Mouse (Mus musculus): Measurements from ENCODE around the gene Zfp36. TPM values are rescaled to one million over a fixed set of nuclear protein-coding genes. Genes with fewer than 3 reads are reported as not detected.

The Zfp36 gene
- polyA plus RNA-seq, 1 experiment from 2014 or later: 18.6 TPM

DNA sequence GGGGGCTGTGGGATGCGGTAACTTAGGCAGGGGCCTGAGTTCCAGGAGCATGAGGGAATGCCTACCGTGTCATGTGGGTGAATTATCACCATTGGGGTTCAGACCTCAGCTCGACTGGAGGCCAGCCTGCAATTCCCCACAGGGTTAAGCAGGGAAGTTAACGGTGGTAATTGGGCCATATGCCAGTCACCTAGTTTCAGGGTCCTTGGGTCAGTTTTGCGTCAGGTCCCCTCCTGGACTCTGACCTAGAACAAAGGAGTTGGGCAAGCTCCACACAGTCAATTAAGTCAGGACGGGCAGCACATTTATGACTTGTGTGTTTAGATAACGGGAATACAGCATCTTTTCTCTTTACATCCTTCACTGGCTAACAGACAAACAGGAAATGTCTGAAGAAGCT is 38.7 kb downstream of the Zfp36 start:
- Histone ChIP-seq H3K27me3 (ENCODE audit: insufficient read depth, low read length) (no peaks in the 10 kb centered on the region), H3K4me2 (ENCODE audit: low read length) (no peak overlapping the region), H3K9me3 (replicated peaks; ENCODE audit: low read length) (no peaks in the 10 kb centered on the region), H3K9ac (ENCODE audit: low read depth, low read length) (0 out of 2 replicates have a peak overlapping the region, but pooled peaks have one; percentile 27), H3K36me3 (ENCODE audit: insufficient read depth, low read length) (no peaks in the 10 kb centered on the region), H3K4me3 (replicated peaks; ENCODE audit: low read depth, low read length) (no peak overlapping the region), H3K4me1 (replicated peaks; ENCODE audit: insufficient read depth, low read length) (0 out of 2 replicates have a peak, but pooled peaks cover 4% of the 10 kb centered on the region), H3K27ac (0 out of 2 replicates have a peak overlapping the region, but pooled peaks have one; percentile 36)
- peak; percentile 15 for DNase-seq (ENCODE audit: low spot score)
- no peak for TF ChIP-seq CTCF (IDR thresholded peaks at IDR 0.05; ENCODE audit: low read depth)
- WGBS: 9% methylated on average over 7 of the region's 7 CpGs
- no peak for ATAC-seq (replicated peaks; ENCODE audit: low FRiP score, low read depth)

DNA sequence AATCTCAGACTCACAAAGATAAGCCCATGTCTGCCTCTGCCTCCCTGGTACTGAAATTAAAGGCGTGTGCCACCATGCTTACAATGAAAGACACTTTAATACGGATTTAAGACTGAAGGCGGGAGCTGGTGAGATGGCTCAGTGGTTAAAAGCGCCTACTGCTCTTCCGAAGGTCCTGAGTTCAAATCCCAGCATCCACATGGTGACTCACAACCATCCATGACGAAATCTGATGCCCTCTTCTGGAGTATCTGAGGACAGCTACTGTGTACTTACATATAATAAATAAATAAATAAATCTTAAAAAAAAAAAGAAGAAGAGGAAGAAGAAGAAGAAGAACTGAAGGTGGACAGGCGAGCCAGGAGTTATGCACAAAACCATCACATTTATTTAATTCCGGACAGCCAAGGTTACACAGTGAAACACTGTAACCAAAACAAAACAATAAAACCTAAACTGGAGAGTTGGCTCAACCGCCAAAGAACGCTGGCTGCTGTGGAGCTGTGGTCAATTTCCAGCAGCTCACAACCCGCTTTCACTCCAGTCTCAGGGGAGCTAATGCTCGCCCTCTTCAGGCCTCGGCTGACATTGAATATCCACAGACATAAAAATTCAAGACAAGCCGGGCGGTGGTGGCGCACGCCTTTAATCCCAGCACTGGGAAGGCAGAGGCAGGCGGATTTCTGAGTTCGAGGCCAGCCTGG is 40.7 kb downstream of the Zfp36 start:
- ATAC-seq (replicated peaks; ENCODE audit: low FRiP score, low read depth): no peak
- WGBS: 67% methylated on average over 19 of the region's 19 CpGs
- H3K4me3 ChIP-seq (replicated peaks; ENCODE audit: low read depth, low read length): peak overlapping the region; percentile 91
- H3K4me1 ChIP-seq (replicated peaks; ENCODE audit: insufficient read depth, low read length): 0 out of 2 replicates have a peak, but pooled peaks cover 4% of the 10 kb centered on the region
- no peaks in the 10 kb centered on the region for H3K27me3 ChIP-seq (ENCODE audit: insufficient read depth, low read length)
- H3K9me3 ChIP-seq (replicated peaks; ENCODE audit: low read length): no peaks in the 10 kb centered on the region
- TF ChIP-seq CTCF (IDR thresholded peaks at IDR 0.05; ENCODE audit: low read depth): peak; percentile 34
- peak overlapping the region; percentile 87 for H3K27ac ChIP-seq
- peak overlapping the region; percentile 94; the same call in 1 of the 2 replicates for H3K9ac ChIP-seq (ENCODE audit: low read depth, low read length)
- peak; percentile 77 for DNase-seq (ENCODE audit: low spot score)
- H3K36me3 ChIP-seq (ENCODE audit: insufficient read depth, low read length): no peaks in the 10 kb centered on the region
- peak overlapping the region; percentile 64 for H3K4me2 ChIP-seq (ENCODE audit: low read length)

DNA sequence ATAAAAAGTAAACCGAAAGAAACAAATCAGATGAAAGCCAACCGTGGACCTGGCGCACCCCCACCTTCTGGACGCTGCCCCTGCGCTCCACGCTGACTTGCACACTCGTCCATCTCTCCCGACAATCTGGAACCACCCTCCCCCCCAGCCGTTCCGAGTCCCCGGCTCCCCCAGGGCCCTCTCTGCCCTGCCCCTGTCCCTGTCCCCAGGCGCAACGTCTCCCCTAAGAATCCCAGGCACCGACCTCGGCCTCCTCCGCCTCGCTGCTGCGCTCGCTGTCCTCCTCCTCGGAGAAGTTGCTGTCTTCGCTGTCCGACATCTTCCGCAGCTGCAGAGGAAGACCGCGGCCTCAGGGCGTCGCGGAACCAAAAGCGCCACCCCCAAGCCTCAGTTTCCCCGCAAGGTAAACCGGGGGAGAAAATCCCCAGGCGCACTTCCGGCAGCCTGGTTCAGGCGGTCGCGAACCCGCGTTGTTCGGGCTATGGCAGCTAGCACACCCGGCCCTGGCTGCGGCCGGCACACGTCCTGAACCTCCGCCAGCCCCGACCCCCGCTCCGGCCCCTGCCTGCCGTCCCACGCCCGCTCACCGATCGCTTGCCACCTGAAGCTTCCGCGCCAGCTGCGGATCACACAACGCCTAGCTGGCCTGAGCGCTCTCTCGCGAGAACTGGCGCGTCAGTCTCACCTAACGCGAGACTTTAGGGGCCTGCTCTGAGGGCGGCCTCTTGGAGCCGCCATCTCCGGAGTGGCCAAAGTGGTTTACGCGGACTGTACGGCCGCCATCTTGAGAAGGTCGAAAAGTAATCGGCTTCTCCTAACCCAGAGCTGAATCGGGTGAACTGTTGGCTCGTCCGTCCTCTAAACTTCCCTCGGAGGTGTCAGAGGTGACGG is 41.7 kb downstream of the Zfp36 start, which contains the start of gene Supt5:
Supt5 (minus strand) TSS at position 639 of the 891 bp plus-strand sequence.
- Histone ChIP-seq H3K9me3 (replicated peaks; ENCODE audit: low read length) (no peaks in the 10 kb centered on the region), H3K27ac (peak within 1 kb of the TSS; percentile 87), H3K36me3 (ENCODE audit: insufficient read depth, low read length) (no peaks in the 10 kb centered on the region), H3K9ac (ENCODE audit: low read depth, low read length) (peak within 1 kb of the TSS; percentile 94), H3K4me2 (ENCODE audit: low read length) (peak within 1 kb of the TSS; percentile 64), H3K27me3 (ENCODE audit: insufficient read depth, low read length) (no peaks in the 10 kb centered on the region), H3K4me3 (replicated peaks; ENCODE audit: low read depth, low read length) (peak within 1 kb of the TSS; percentile 91), H3K4me1 (replicated peaks; ENCODE audit: insufficient read depth, low read length) (0 out of 2 replicates have a peak, but pooled peaks cover 4% of the 10 kb centered on the region)
- 0 out of 2 replicates have a peak, but pooled peaks have one; percentile 1 for TF ChIP-seq CTCF (IDR thresholded peaks at IDR 0.05; ENCODE audit: low read depth)
- DNase-seq (ENCODE audit: low spot score) (peak; percentile 98), ATAC-seq (replicated peaks; ENCODE audit: low FRiP score, low read depth) (peak; percentile 98)
- under 1% methylated on average over 77 of the region's 77 CpGs for WGBS

DNA sequence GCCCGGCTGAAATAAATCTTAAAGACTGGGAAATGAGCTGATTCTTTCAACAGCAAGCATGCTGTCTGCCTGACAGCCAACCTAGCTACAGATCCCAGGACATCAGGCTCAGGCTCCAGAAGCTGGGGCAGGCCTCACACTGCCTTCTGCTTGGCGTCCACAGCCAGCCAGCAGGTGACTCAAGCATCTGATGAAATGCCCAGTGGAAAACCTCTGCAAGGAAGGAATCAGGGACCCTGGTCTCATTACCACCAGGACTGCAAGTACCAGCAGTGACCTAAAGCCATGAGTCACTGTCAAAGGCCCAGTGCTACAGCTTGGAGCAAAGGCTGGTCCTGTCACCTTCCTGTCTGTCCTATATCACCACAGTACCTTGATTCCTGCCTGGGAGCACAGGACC is 44.6 kb downstream of the Zfp36 start:
- no peak for ATAC-seq (replicated peaks; ENCODE audit: low FRiP score, low read depth)
- WGBS: 92% methylated on average over 2 of the region's 2 CpGs
- no peak for TF ChIP-seq CTCF (IDR thresholded peaks at IDR 0.05; ENCODE audit: low read depth)
- Histone ChIP-seq H3K27me3 (ENCODE audit: insufficient read depth, low read length) (no peaks in the 10 kb centered on the region), H3K9me3 (replicated peaks; ENCODE audit: low read length) (no peaks in the 10 kb centered on the region), H3K4me3 (replicated peaks; ENCODE audit: low read depth, low read length) (no peak overlapping the region), H3K4me2 (ENCODE audit: low read length) (no peak overlapping the region), H3K27ac (no peak overlapping the region), H3K9ac (ENCODE audit: low read depth, low read length) (no peak overlapping the region), H3K4me1 (replicated peaks; ENCODE audit: insufficient read depth, low read length) (0 out of 2 replicates have a peak, but pooled peaks cover 4% of the 10 kb centered on the region), H3K36me3 (ENCODE audit: insufficient read depth, low read length) (peaks cover 10% of the 10 kb centered on the region)
- no peak for DNase-seq (ENCODE audit: low spot score)

DNA sequence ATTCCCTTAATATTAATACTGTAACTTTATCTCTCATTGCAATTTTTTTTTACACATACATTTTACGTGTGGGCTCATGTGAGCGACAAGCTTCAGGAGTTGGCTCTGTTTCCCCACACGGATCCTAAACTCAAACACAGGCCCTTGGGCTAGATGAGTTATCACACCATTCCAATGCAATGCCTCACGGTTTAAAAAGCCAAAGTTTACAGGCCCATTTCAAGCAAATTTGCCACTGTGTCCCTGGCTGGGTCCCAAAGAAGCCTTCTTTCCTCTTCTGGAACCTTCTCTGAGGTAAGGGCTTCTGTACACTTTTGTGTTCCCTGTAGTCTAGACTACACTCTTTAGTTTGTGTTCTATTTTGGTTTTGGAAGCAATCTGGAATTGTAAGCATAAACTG is 45.5 kb downstream of the Zfp36 start:
- Histone ChIP-seq H3K4me3 (replicated peaks; ENCODE audit: low read depth, low read length) (no peak overlapping the region), H3K27ac (no peak overlapping the region), H3K36me3 (ENCODE audit: insufficient read depth, low read length) (peaks cover 20% of the 10 kb centered on the region), H3K9ac (ENCODE audit: low read depth, low read length) (no peak overlapping the region), H3K4me2 (ENCODE audit: low read length) (no peak overlapping the region), H3K27me3 (ENCODE audit: insufficient read depth, low read length) (no peaks in the 10 kb centered on the region), H3K9me3 (replicated peaks; ENCODE audit: low read length) (no peaks in the 10 kb centered on the region), H3K4me1 (replicated peaks; ENCODE audit: insufficient read depth, low read length) (0 out of 2 replicates have a peak, but pooled peaks cover 4% of the 10 kb centered on the region)
- TF ChIP-seq CTCF (IDR thresholded peaks at IDR 0.05; ENCODE audit: low read depth): no peak
- WGBS: 87% methylated on average over 4 of the region's 4 CpGs
- ATAC-seq (replicated peaks; ENCODE audit: low FRiP score, low read depth) (no peak), DNase-seq (ENCODE audit: low spot score) (no peak)

DNA sequence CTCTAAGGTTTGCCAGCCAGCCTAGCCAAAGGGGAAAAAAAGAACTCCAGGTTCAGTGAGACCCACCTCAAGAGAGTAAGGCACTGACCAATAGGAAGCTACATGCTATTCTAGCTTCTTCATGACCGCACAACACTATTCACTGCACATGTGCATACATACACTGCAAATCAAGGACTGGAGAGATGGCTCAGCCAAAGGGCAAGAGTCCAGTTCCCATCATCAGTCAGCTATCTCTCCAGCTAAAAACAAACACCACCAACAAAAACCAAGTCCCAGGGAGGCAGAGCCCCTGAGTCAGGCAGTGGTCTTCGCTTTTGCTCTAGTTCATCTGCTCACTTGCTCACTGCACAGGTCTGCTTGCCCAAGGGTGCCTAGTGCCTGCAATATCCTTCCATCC is 51.8 kb downstream of the Zfp36 start:
- 100% methylated on average over 2 of the region's 2 CpGs for WGBS
- H3K4me3 ChIP-seq (replicated peaks; ENCODE audit: low read depth, low read length): no peak overlapping the region
- H3K9me3 ChIP-seq (replicated peaks; ENCODE audit: low read length): no peaks in the 10 kb centered on the region
- H3K27ac ChIP-seq: no peak overlapping the region
- no peaks in the 10 kb centered on the region for H3K27me3 ChIP-seq (ENCODE audit: insufficient read depth, low read length)
- ATAC-seq (replicated peaks; ENCODE audit: low FRiP score, low read depth) (no peak), DNase-seq (ENCODE audit: low spot score) (no peak)
- TF ChIP-seq CTCF (IDR thresholded peaks at IDR 0.05; ENCODE audit: low read depth): no peak
- H3K9ac ChIP-seq (ENCODE audit: low read depth, low read length): no peak overlapping the region
- H3K4me2 ChIP-seq (ENCODE audit: low read length): no peak overlapping the region
- peaks cover 59% of the 10 kb centered on the region for H3K36me3 ChIP-seq (ENCODE audit: insufficient read depth, low read length)
- no peaks in the 10 kb centered on the region for H3K4me1 ChIP-seq (replicated peaks; ENCODE audit: insufficient read depth, low read length)

Other genes starting within 250 kb of the Zfp36 start
- gene Fbl, start 210.5 kb downstream of the Zfp36 start, polyA plus RNA-seq (2015; fragmentation: Nextera tagmentation; extraction: Ambion mirVana): 111 and 114 TPM in 2 replicates
- 13.1 and 15.0 TPM in 2 replicates for gene Dyrk1b, start 200.8 kb downstream of the Zfp36 start, polyA plus RNA-seq (2015; fragmentation: Nextera tagmentation; extraction: Ambion mirVana)
- 4.5 and 10.9 TPM in 2 replicates for gene Eid2, start 112.4 kb downstream of the Zfp36 start, polyA plus RNA-seq (2015; fragmentation: Nextera tagmentation; extraction: Ambion mirVana)
- gene Eid2b, start 102.5 kb downstream of the Zfp36 start, polyA plus RNA-seq (2015; fragmentation: Nextera tagmentation; extraction: Ambion mirVana): 13.8 and 15.6 TPM in 2 replicates
- gene Selenov, start 89.1 kb downstream of the Zfp36 start, polyA plus RNA-seq (2015; fragmentation: Nextera tagmentation; extraction: Ambion mirVana): 0.14 and 0.26 TPM in 2 replicates
- 0.43 and 0.45 TPM in 2 replicates for gene Dll3, start 78.0 kb downstream of the Zfp36 start, polyA plus RNA-seq (2015; fragmentation: Nextera tagmentation; extraction: Ambion mirVana)
- gene Timm50, start 68.2 kb downstream of the Zfp36 start, polyA plus RNA-seq (2015; fragmentation: Nextera tagmentation; extraction: Ambion mirVana): 117 and 122 TPM in 2 replicates
- 53.4 and 59.8 TPM in 2 replicates for gene Supt5, start 41.5 kb downstream of the Zfp36 start, polyA plus RNA-seq (2015; fragmentation: Nextera tagmentation; extraction: Ambion mirVana)
- 1,088 and 1,198 TPM in 2 replicates for gene Rps16, start 29.6 kb downstream of the Zfp36 start, polyA plus RNA-seq (2015; fragmentation: Nextera tagmentation; extraction: Ambion mirVana)
- 29.9 and 33.3 TPM in 2 replicates for gene Plekhg2, start 7.7 kb downstream of the Zfp36 start, polyA plus RNA-seq (2015; fragmentation: Nextera tagmentation; extraction: Ambion mirVana)
- 44.6 and 47.8 TPM in 2 replicates for gene Med29, start 12.5 kb upstream of the Zfp36 start, polyA plus RNA-seq (2015; fragmentation: Nextera tagmentation; extraction: Ambion mirVana)
- 60.2 and 70.3 TPM in 2 replicates for gene Paf1, start 12.7 kb upstream of the Zfp36 start, polyA plus RNA-seq (2015; fragmentation: Nextera tagmentation; extraction: Ambion mirVana)
- gene Gmfg, start 57.2 kb upstream of the Zfp36 start, polyA plus RNA-seq (2015; fragmentation: Nextera tagmentation; extraction: Ambion mirVana): 19.5 and 23.8 TPM in 2 replicates
- 2.1 and 2.8 TPM in 2 replicates for gene Lrfn1, start 71.7 kb upstream of the Zfp36 start, polyA plus RNA-seq (2015; fragmentation: Nextera tagmentation; extraction: Ambion mirVana)
- gene Ifnl2, start 130.2 kb upstream of the Zfp36 start, polyA plus RNA-seq (2015; fragmentation: Nextera tagmentation; extraction: Ambion mirVana): not detected in 2 replicates
- not detected in 2 replicates for gene Ifnl3, start 142.6 kb upstream of the Zfp36 start, polyA plus RNA-seq (2015; fragmentation: Nextera tagmentation; extraction: Ambion mirVana)
- 0.27 and 0.45 TPM in 2 replicates for gene Sycn, start 160.6 kb upstream of the Zfp36 start, polyA plus RNA-seq (2015; fragmentation: Nextera tagmentation; extraction: Ambion mirVana)
- gene Nccrp1, start 167.0 kb upstream of the Zfp36 start, polyA plus RNA-seq (2015; fragmentation: Nextera tagmentation; extraction: Ambion mirVana): 5.5 and 7.3 TPM in 2 replicates
- gene Samd4b, start 217.9 kb upstream of the Zfp36 start, polyA plus RNA-seq (2015; fragmentation: Nextera tagmentation; extraction: Ambion mirVana): 18.4 and 19.5 TPM in 2 replicates
- gene Pak4, start 217.9 kb upstream of the Zfp36 start, polyA plus RNA-seq (2015; fragmentation: Nextera tagmentation; extraction: Ambion mirVana): 33.5 and 36.6 TPM in 2 replicates

All from kidney, postnatal 0 days (tissue).